Mouse (Mus musculus): ENCODE data around the gene Cyb5r2. TPM values are rescaled to one million over a fixed set of nuclear protein-coding genes. Genes with fewer than 3 reads are reported as not detected.

Gene Cyb5r2
- not detected for total RNA-seq (2021)
- long read RNA-seq, experiment 1, result 0 reads
- long read RNA-seq, experiment 2, result 0 reads

DNA sequence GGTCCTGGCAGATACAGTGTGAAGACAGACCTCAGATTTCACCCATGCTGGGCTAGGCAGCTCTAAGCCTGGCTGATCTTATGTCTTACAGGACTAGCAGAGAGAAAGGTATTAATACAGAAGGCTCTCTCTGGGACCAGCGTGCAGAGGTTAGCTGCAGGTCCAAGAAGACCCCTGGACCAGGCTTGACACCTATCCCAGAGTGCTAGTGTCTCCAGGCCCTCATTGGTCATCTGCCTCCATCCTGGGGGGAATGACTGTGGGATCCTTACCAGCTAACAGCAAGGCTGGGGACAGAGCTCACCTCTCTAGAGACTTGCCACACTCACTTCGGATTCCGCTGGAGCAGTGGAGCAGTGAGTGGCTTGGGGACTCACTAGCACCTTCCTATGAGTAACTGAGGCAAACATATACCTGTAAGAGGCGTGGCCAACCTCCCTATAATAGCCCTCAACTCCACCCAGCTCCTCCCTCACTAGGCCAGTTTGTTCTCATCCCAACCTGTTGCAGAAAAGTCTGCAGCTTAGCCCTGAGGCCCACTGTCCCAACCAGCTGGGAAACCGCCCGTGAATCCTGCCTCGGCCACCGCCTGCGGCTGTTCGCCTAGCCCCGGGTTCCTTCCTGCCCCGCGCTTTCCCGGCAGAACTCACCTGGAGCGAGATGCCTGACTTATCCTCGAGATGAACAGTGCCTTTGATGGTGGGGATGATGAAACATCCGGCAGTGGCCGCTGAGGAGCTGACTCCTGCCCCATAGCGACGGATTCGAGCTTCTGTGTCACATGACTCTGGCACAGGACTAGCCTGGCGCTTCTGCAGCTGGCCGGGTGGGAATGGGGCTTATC, at the start of gene Cyb5r2:
TSS of gene Cyb5r2 (minus strand) at position 725 of the 844 bp plus-strand sequence.
- H3K4me3 ChIP-seq, result peak within 1 kb of the TSS; percentile 28
- no peak for TF ChIP-seq CTCF (IDR thresholded peaks at IDR 0.05)
- intact Hi-C loops (cut with DNase I), result no loop called here
- DNase-seq (ENCODE audit: extremely low spot score in 1 of 2, low spot score in 2 of 2), result no peak
- no peak within 1 kb of the TSS for H3K27ac ChIP-seq

- Histone ChIP-seq H3K27ac (no peak overlapping the region), H3K4me3 (no peak overlapping the region)
- no peak for DNase-seq (ENCODE audit: extremely low spot score in 1 of 2, low spot score in 2 of 2)
- TF ChIP-seq CTCF (IDR thresholded peaks at IDR 0.05), result no peak
- intact Hi-C loops (cut with DNase I), result no loop called here
These were observed 44.3 kb upstream of the Cyb5r2 start for GRCm38 (mm10) chr7:107802138-107802537.

GRCm38 (mm10) chr7:107801108-107801507, 43.3 kb upstream of the Cyb5r2 start, which contains the start of gene Ovch2:
Ovch2 (minus strand) TSS chr7:107801208.
- DNase-seq (ENCODE audit: extremely low spot score in 1 of 2, low spot score in 2 of 2), result no peak
- no peak within 1 kb of the TSS for H3K4me3 ChIP-seq
- intact Hi-C loops (cut with DNase I), result no loop called here
- TF ChIP-seq CTCF (IDR thresholded peaks at IDR 0.05), result no peak
- H3K27ac ChIP-seq, result no peak within 1 kb of the TSS

DNA sequence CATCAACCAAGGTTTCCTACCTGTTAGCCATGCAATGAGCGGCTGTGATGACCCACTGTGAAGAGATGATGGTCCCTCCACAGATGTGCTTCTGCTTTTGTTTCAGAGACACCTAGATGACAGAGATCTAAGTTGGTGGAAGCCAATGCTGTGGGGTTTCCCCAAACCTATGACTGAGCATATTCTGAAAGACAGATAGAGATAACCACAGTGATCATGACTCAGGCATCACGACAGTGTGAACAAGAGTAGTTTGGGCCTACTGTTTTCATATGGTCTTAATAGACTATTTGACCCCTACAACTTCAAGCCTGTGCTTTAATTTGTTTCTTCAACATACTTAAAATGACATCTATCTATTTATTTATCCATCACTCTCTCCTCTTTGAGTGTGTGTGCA, 38.7 kb upstream of the Cyb5r2 start:
- intact Hi-C loops (cut with DNase I), result no loop called here
- no peak for TF ChIP-seq CTCF (IDR thresholded peaks at IDR 0.05)
- no peak overlapping the region for H3K4me3 ChIP-seq
- H3K27ac ChIP-seq, result no peak overlapping the region
- DNase-seq (ENCODE audit: extremely low spot score in 1 of 2, low spot score in 2 of 2), result no peak

GRCm38 (mm10) chr7:107787977-107788620, 30.3 kb upstream of the Cyb5r2 start:
- Histone ChIP-seq H3K4me3 (no peak overlapping the region), H3K27ac (no peak overlapping the region)
- peak; percentile 87 for TF ChIP-seq CTCF (IDR thresholded peaks at IDR 0.05)
- intact Hi-C loops (cut with DNase I), result loop anchor here (5.0 kb wide), 1 partner anchor 571 kb away; no protein-coding TSS in a partner anchor
- peak in 1 of 2 experiments; percentile 15 for DNase-seq (ENCODE audit: extremely low spot score in 1 of 2, low spot score in 2 of 2)

DNA sequence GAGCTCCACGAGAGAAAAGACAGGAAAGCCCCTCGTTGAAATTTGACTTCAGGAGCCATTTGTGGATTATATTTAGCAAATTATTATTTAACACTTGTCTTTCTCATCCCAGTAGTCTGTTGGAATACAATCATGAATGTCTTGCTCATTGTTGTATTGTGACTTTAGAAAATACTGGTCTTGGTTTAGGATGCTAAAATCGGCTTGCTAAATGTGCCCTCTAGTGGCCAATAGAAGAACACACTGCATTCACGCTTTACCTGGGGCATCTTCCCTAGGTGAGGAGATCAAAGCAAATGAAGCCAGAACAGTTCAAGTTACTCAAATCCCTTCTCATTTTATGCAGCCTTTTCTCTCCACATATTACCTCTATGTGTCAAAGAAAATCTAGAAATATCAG, 21.8 kb upstream of the Cyb5r2 start:
- intact Hi-C loops (cut with DNase I), result loop anchor here (1.0 to 5.0 kb wide), 2 partner anchors 30 to 117 kb away; no protein-coding TSS in a partner anchor
- peak; percentile 87 for TF ChIP-seq CTCF (IDR thresholded peaks at IDR 0.05)
- Histone ChIP-seq H3K4me3 (no peak overlapping the region), H3K27ac (no peak overlapping the region)
- no peak for DNase-seq (ENCODE audit: extremely low spot score in 1 of 2, low spot score in 2 of 2)

- TF ChIP-seq CTCF (IDR thresholded peaks at IDR 0.05), result no peak
- no peak for DNase-seq (ENCODE audit: extremely low spot score in 1 of 2, low spot score in 2 of 2)
- intact Hi-C loops (cut with DNase I), result loop anchor here (5.0 kb wide), 1 partner anchor 116 kb away; no protein-coding TSS in a partner anchor
- Histone ChIP-seq H3K4me3 (no peak overlapping the region), H3K27ac (no peak overlapping the region)
These were observed 20.4 kb upstream of the Cyb5r2 start for GRCm38 (mm10) chr7:107778216-107778615.

GRCm38 (mm10) chr7:107770812-107771211, 13.0 kb upstream of the Cyb5r2 start:
- intact Hi-C loops (cut with DNase I), result no loop called here
- DNase-seq (ENCODE audit: extremely low spot score in 1 of 2, low spot score in 2 of 2), result no peak
- H3K27ac ChIP-seq, result no peak overlapping the region
- no peak overlapping the region for H3K4me3 ChIP-seq
- no peak for TF ChIP-seq CTCF (IDR thresholded peaks at IDR 0.05)

GRCm38 (mm10) chr7:107756748-107757147, 1.1 kb downstream of the Cyb5r2 start:
- no peak for DNase-seq (ENCODE audit: extremely low spot score in 1 of 2, low spot score in 2 of 2)
- intact Hi-C loops (cut with DNase I), result no loop called here
- H3K27ac ChIP-seq, result no peak overlapping the region
- no peak overlapping the region for H3K4me3 ChIP-seq
- no peak for TF ChIP-seq CTCF (IDR thresholded peaks at IDR 0.05)

GRCm38 (mm10) chr7:107755905-107756304, 1.9 kb downstream of the Cyb5r2 start:
- Histone ChIP-seq H3K27ac (no peak overlapping the region), H3K4me3 (no peak overlapping the region)
- TF ChIP-seq CTCF (IDR thresholded peaks at IDR 0.05), result no peak
- intact Hi-C loops (cut with DNase I), result no loop called here
- no peak for DNase-seq (ENCODE audit: extremely low spot score in 1 of 2, low spot score in 2 of 2)

GRCm38 (mm10) chr7:107752031-107752520, 5.8 kb downstream of the Cyb5r2 start:
- intact Hi-C loops (cut with DNase I), result no loop called here
- no peak for TF ChIP-seq CTCF (IDR thresholded peaks at IDR 0.05)
- no peak overlapping the region for H3K27ac ChIP-seq
- H3K4me3 ChIP-seq, result no peak overlapping the region
- no peak for DNase-seq (ENCODE audit: extremely low spot score in 1 of 2, low spot score in 2 of 2)

DNA sequence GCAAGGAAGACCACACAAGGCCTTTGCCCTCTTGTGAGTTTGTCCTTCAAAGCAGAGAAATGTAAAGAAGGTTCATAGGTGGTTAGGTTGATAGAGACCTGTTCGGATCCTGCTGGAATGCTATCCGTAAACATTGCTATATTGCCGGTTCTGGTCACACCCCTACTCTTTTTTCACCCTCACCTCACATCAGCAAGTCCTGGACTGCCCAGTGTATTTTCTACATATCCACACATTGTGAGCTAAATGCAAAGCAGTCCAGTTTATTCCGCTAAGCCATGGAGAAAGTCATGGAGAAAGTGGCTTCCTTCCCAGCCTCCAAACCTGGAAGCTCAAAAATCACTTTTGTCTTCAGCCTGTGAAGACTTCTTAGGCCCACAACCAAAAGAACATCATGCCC, 8.1 kb downstream of the Cyb5r2 start:
- DNase-seq (ENCODE audit: extremely low spot score in 1 of 2, low spot score in 2 of 2), result no peak
- TF ChIP-seq CTCF (IDR thresholded peaks at IDR 0.05), result no peak
- H3K27ac ChIP-seq, result no peak overlapping the region
- intact Hi-C loops (cut with DNase I), result loop anchor here (1.0 to 10.0 kb wide), 5 partner anchors 30 to 535 kb away; partner anchors contain the start of gene Ppfibp2
- no peak overlapping the region for H3K4me3 ChIP-seq

Data from left cerebral cortex, adult 2 months (tissue).